Mouse (Mus musculus) MEL (cell line): ENCODE measurements around the gene Polr1e. TPM values are rescaled to one million over a fixed set of nuclear protein-coding genes. Genes with fewer than 3 reads are reported as not detected.

Source experiments
- DNase-seq: peaks from one replicate; pipeline ENCODE4 v3.0.0; 2011; ENCODE audit warnings: low read depth, low spot score
- H3K27ac ChIP-seq: 2 replicates; pipeline ENCODE4 v1.5.1; 2012; ENCODE audit warnings: low read depth, mild to moderate bottlenecking, control low read depth, low read length, moderate library complexity; ENCODE audit not compliant: control insufficient read depth
- H3K27me3 ChIP-seq, 2 experiments: fragments of 150-350 bp in 1 of 2; sonication (generic) in 1 of 2; 2 replicates each; pipeline ENCODE4 v1.6.1; 2012; ENCODE audit warnings: low read length in 2 of 2, mild to moderate bottlenecking in 2 of 2, improper control_type of control experiment in 1 of 2, moderate library complexity in 1 of 2; ENCODE audit not compliant: insufficient read depth in 2 of 2, control insufficient read depth in 1 of 2
- H3K36me3 ChIP-seq, 2 experiments: 2 replicates each; pipeline ENCODE4 v1.6.1; 2012 to 2014; ENCODE audit warnings: low read length in 2 of 2, improper control_type of control experiment in 1 of 2, inconsistent platforms in 1 of 2, mild to moderate bottlenecking in 1 of 2; ENCODE audit not compliant: insufficient read depth in 2 of 2, control insufficient read depth in 1 of 2
- H3K4me1 ChIP-seq, 2 experiments: fragments of 150-350 bp in 1 of 2; sonication (generic) in 1 of 2; 2 replicates each; pipeline ENCODE4 v1.6.1; 2012; ENCODE audit warnings: low read length in 2 of 2, improper control_type of control experiment in 1 of 2, mild to moderate bottlenecking in 1 of 2; ENCODE audit not compliant: insufficient read depth in 2 of 2, control insufficient read depth in 1 of 2
- H3K4me3 ChIP-seq, 2 experiments: fragments of 150-350 bp in 1 of 2; sonication (generic) in 1 of 2; 2 replicates each; pipeline ENCODE4 v1.5.1; 2012; ENCODE audit warnings: low read depth in 2 of 2, low read length in 2 of 2, mild to moderate bottlenecking in 2 of 2, moderate library complexity in 2 of 2, control low read depth in 1 of 2, improper control_type of control experiment in 1 of 2; ENCODE audit not compliant: control insufficient read depth in 1 of 2, insufficient read depth in 1 of 2
- H3K79me2 ChIP-seq: 2 replicates; pipeline ENCODE4 v1.6.1; 2012; ENCODE audit warnings: mild to moderate bottlenecking, low read length, moderate library complexity; ENCODE audit not compliant: control insufficient read depth, poor library complexity, insufficient read depth
- H3K9ac ChIP-seq: 2 replicates; pipeline ENCODE4 v1.6.1; 2012; ENCODE audit warnings: low read depth, mild to moderate bottlenecking, control low read depth, low read length, moderate library complexity; ENCODE audit not compliant: control insufficient read depth, poor library complexity, severe bottlenecking
- H3K9me3 ChIP-seq: fragments of 150-350 bp; sonication (generic); replicated peaks from 2 replicates; pipeline ENCODE4 v1.6.1; 2012; ENCODE audit warnings: mild to moderate bottlenecking, low read length, improper control_type of control experiment, moderate library complexity; ENCODE audit not compliant: insufficient read depth
- CHD1 ChIP-seq: IDR thresholded peaks from 2 replicates; pipeline ENCODE4 v1.6.1; 2012; ENCODE audit warnings: low read depth, mild to moderate bottlenecking, inconsistent platforms, low read length, improper control_type of control experiment
- CTCF ChIP-seq, 3 experiments: IDR thresholded peaks in 2 of 3; conservative IDR thresholded peaks in 1 of 3; 2 replicates each; pipeline ENCODE4 v1.5.1; 2011 to 2012; ENCODE audit warnings: low read length in 3 of 3, low read depth in 2 of 3, mild to moderate bottlenecking in 2 of 3, improper control_type of control experiment in 1 of 3, inconsistent platforms in 1 of 3, mixed read lengths in 1 of 3, moderate library complexity in 1 of 3; ENCODE audit not compliant: control insufficient read depth in 1 of 3, insufficient read depth in 1 of 3, poor library complexity in 1 of 3, severe bottlenecking in 1 of 3
- ELF1 ChIP-seq: IDR thresholded peaks from 2 replicates; pipeline ENCODE4 v1.6.1; 2014; ENCODE audit warnings: low read depth, mild to moderate bottlenecking, inconsistent platforms, low read length, improper control_type of control experiment, moderate library complexity
- EP300 ChIP-seq, 2 experiments: IDR thresholded peaks; 2 replicates each; pipeline ENCODE4 v1.6.1; 2011; ENCODE audit warnings: improper control_type of control experiment in 2 of 2, low read length in 2 of 2, low read depth in 1 of 2, mild to moderate bottlenecking in 1 of 2
- GABPA ChIP-seq: IDR thresholded peaks from 2 replicates; pipeline ENCODE4 v1.6.1; 2012; ENCODE audit warnings: low read depth, mild to moderate bottlenecking, inconsistent platforms, low read length, improper control_type of control experiment, moderate library complexity
- GATA1 ChIP-seq: IDR thresholded peaks from 2 replicates; pipeline ENCODE4 v1.6.1; 2011; ENCODE audit warnings: low read depth, low read length, improper control_type of control experiment
- HCFC1 ChIP-seq: IDR thresholded peaks from 2 replicates; pipeline ENCODE4 v1.6.1; 2012; ENCODE audit warnings: low read depth, mild to moderate bottlenecking, inconsistent platforms, low read length, improper control_type of control experiment, moderate library complexity
- KAT2A ChIP-seq: conservative IDR thresholded peaks from 2 replicates; pipeline ENCODE4 v1.6.1; 2012; ENCODE audit warnings: low read depth, low read length, improper control_type of control experiment, inconsistent platforms
- MAFK ChIP-seq: IDR thresholded peaks from 2 replicates; pipeline ENCODE4 v1.6.1; 2011; ENCODE audit warnings: low read depth, mild to moderate bottlenecking, low read length, improper control_type of control experiment, borderline replicate concordance
- MAZ ChIP-seq: IDR thresholded peaks from 2 replicates; pipeline ENCODE4 v1.6.1; 2012; ENCODE audit warnings: low read depth, mild to moderate bottlenecking, inconsistent platforms, low read length, improper control_type of control experiment
- MEF2A ChIP-seq: IDR thresholded peaks from 2 replicates; pipeline ENCODE4 v1.6.1; 2014; ENCODE audit warnings: low read depth, mild to moderate bottlenecking, inconsistent platforms, low read length, improper control_type of control experiment; ENCODE audit not compliant: poor library complexity, insufficient replicate concordance, severe bottlenecking; ENCODE audit errors: extremely low read depth
- MYB ChIP-seq: IDR thresholded peaks from 2 replicates; pipeline ENCODE4 v1.6.1; 2011; ENCODE audit warnings: mild to moderate bottlenecking, low read depth, low read length, improper control_type of control experiment
- POLR2A ChIP-seq, 2 experiments: IDR thresholded peaks; 2 replicates each; pipeline ENCODE4 v1.6.1; 2011 to 2012; ENCODE audit warnings: low read length in 2 of 2, mild to moderate bottlenecking in 2 of 2, control low read depth in 1 of 2, improper control_type of control experiment in 1 of 2, low read depth in 1 of 2, moderate library complexity in 1 of 2; ENCODE audit not compliant: control insufficient read depth in 1 of 2, insufficient read depth in 1 of 2, poor library complexity in 1 of 2
- POLR2AphosphoS2 ChIP-seq: IDR thresholded peaks from 2 replicates; pipeline ENCODE4 v1.6.1; 2011; ENCODE audit warnings: low read length, improper control_type of control experiment
- RAD21 ChIP-seq: IDR thresholded peaks from 2 replicates; pipeline ENCODE4 v1.6.1; 2011; ENCODE audit warnings: mild to moderate bottlenecking, low read depth, low read length, improper control_type of control experiment
- RCOR1 ChIP-seq: IDR thresholded peaks from 2 replicates; pipeline ENCODE4 v1.6.1; 2012; ENCODE audit warnings: low read depth, mild to moderate bottlenecking, inconsistent platforms, low read length, improper control_type of control experiment
- SMC3 ChIP-seq: IDR thresholded peaks from 2 replicates; pipeline ENCODE4 v1.6.1; 2011; ENCODE audit warnings: low read depth, low read length, improper control_type of control experiment
- TBP ChIP-seq: IDR thresholded peaks from 2 replicates; pipeline ENCODE4 v1.8.0; 2011; ENCODE audit warnings: low read depth, low read length, improper control_type of control experiment
- UBTF ChIP-seq: IDR thresholded peaks from 2 replicates; pipeline ENCODE4 v1.6.1; 2012; ENCODE audit warnings: low read depth, mild to moderate bottlenecking, inconsistent platforms, low read length, improper control_type of control experiment, moderate library complexity, borderline replicate concordance; ENCODE audit not compliant: insufficient read depth
- USF2 ChIP-seq, 2 experiments: IDR thresholded peaks; 2 replicates each; pipeline ENCODE4 v1.6.1; 2011 to 2012; ENCODE audit warnings: improper control_type of control experiment in 2 of 2, low read length in 2 of 2, borderline replicate concordance in 1 of 2, inconsistent platforms in 1 of 2, low read depth in 1 of 2, mild to moderate bottlenecking in 1 of 2; ENCODE audit not compliant: insufficient read depth in 1 of 2
- ZC3H11A ChIP-seq: IDR thresholded peaks from 2 replicates; pipeline ENCODE4 v1.6.1; 2012; ENCODE audit warnings: low read depth, mild to moderate bottlenecking, inconsistent platforms, low read length, improper control_type of control experiment
- ZKSCAN1 ChIP-seq: IDR thresholded peaks from 2 replicates; pipeline ENCODE4 v1.6.1; 2012; ENCODE audit warnings: low read depth, mild to moderate bottlenecking, inconsistent platforms, low read length, improper control_type of control experiment, moderate library complexity
- ZMIZ1 ChIP-seq: IDR thresholded peaks from 2 replicates; pipeline ENCODE4 v1.6.1; 2012; ENCODE audit warnings: low read depth, mild to moderate bottlenecking, inconsistent platforms, low read length, improper control_type of control experiment, moderate library complexity
- polyA plus RNA-seq, 2 experiments: library from polyadenylated mRNA; stranded (reverse) in 1 of 2; unstranded in 1 of 2; fragments of >175 nt in 1 of 2; fragments of >200 nt in 1 of 2; gene quantifications; 2 replicates each; pipeline versions ENCODE4 v1.2.1 to v1.2.4; 2012; ENCODE audit warnings: low replicate concordance in 2 of 2, low read depth in 1 of 2; ENCODE audit not compliant: insufficient read length in 2 of 2, insufficient read depth in 1 of 2, missing spikeins in 1 of 2
- total RNA-seq: library from RNA; depleted of rRNA; stranded (reverse); fragments of 300-350 nt; gene quantifications from 2 replicates; pipeline ENCODE4 v1.2.3, GENCODE M21; 2012

Polr1e gene
- total and polyA plus RNA-seq, 3 experiments: 40.8 to 51.5 TPM; not detected in 1

DNA sequence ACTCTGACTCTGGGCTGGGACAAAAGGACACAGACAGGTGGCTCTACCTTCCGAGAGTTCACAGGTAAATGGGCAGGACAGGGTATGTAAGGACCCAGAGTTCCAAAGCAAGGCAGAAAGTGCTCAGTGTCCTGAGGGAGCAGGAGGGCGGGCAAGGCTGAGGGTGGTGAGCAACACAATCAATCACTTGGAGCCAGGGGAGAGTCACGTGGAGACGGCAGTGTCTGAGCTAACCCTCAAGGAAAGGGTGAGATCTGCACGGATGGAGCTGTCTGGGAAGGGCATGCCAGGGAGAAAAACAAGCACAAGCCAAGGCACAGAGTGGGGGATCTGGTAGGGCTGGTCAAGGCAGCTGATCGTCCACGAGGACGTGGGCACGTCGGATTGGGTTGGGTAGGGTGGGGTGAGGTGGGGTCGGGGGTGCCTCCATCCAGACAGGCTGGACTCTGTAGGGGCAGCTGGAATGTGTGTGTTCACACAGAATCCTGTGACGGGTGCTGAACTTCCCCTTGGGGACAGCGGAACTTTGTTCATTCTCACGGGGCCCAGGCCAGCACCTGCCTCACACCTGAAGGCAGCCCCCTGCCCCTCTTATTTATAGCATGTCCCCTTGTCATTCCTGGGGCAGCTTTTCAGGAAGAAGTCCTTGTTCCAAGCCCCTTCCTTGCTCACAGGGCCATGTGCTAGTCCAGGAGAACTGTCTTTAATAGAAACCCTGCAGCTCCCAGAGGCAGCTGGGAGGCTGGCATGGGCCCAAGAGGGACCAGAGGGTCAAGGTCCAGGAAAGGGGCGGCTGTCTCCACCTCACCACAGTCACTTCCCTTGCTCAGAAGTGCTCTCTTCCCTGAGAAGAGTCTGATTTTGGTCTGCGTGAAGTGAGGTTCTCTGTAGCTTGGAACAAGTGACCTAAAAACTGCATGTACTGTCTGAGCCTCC, 16.6 kb downstream of the Polr1e start:
- H3K9ac ChIP-seq: no peak overlapping the region
- DNase-seq: no peak
- H3K9me3 ChIP-seq: no peaks in the 10 kb centered on the region
- no peaks in the 10 kb centered on the region for H3K79me2 ChIP-seq
- H3K36me3 ChIP-seq: peaks cover 0 to 2% of the 10 kb centered on the region in 2 experiments; a peak in 3 of 4 replicates
- TF ChIP-seq POLR2A (IDR thresholded peaks at IDR 0.05; ENCODE audit: control insufficient read depth in 1 of 2, insufficient read depth in 1 of 2, low read depth in 1 of 2, low read length in 2 of 2, poor library complexity in 1 of 2): no peak
- TF ChIP-seq GABPA: no peak
- no peak for TF ChIP-seq KAT2A
- TF ChIP-seq POLR2AphosphoS2: 0 out of 2 replicates have a peak, but pooled peaks have one; percentile 23
- no peak overlapping the region for H3K4me3 ChIP-seq
- no peak overlapping the region for H3K27ac ChIP-seq
- peaks cover 0 to 9% of the 10 kb centered on the region in 2 experiments; a peak in 2 of 4 replicates for H3K4me1 ChIP-seq
- H3K27me3 ChIP-seq: no peaks in the 10 kb centered on the region

DNA sequence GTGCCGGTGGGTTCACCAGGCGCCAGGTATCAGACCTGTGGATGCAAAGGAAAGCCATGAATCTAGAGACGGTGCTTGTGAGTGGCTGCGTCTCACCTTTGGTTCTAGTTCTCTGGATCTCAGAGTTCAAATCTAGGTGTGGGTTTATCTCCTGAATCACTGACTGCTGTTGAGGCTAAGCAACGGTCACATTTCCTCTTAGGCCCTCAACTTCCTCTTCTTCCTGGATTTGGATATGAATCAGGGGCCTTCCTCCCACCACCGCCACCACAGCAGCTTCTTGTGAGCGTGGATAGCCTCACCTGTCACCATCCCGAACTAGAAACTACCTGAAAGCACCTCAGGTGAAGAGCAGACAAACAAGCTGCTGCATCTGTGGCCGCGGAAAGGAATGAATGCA, 17.7 kb downstream of the Polr1e start:
- no peaks in the 10 kb centered on the region for H3K9me3 ChIP-seq
- peaks cover 0 to 2% of the 10 kb centered on the region in 2 experiments; a peak in 2 of 4 replicates for H3K36me3 ChIP-seq
- peaks cover 0 to 9% of the 10 kb centered on the region in 2 experiments; a peak in 2 of 4 replicates for H3K4me1 ChIP-seq
- no peak overlapping the region for H3K4me3 ChIP-seq
- H3K79me2 ChIP-seq: no peaks in the 10 kb centered on the region
- peak; percentile 44 for DNase-seq
- no peaks in the 10 kb centered on the region for H3K27me3 ChIP-seq
- H3K27ac ChIP-seq: no peak overlapping the region
- no peak overlapping the region for H3K9ac ChIP-seq
- TF ChIP-seq RCOR1: peak; percentile 92
- peak; percentile 66 for TF ChIP-seq MYB
- peak; percentile 57 for TF ChIP-seq EP300 (IDR thresholded peaks at IDR 0.05; ENCODE audit: low read depth in 1 of 2, low read length in 2 of 2)
- TF ChIP-seq GATA1: peak; percentile 30; the same call in 1 of the 2 replicates
- TF ChIP-seq CHD1: no peak
- no peak for TF ChIP-seq TBP
- TF ChIP-seq GABPA: no peak

DNA sequence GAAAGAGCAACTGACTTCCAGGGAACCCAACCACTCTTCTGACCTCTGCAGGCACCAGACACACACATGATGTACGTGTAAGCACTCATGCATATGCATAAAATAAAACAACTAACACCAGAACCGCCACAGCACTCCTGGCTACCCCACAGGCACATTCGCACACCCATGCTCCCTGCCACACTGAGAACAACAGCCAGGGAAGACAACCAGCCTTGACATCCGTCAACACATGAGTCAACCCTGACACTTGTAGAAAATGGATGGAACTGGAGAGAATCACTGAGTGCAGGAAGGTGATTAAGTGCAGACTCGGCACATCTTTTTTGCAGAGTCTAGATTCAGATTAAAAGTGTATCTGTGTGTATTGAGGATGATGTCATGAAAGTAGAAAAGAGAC, 18.2 kb downstream of the Polr1e start:
- DNase-seq: no peak
- TF ChIP-seq RAD21 (no peak), MAFK (no peak), SMC3 (no peak), MEF2A (no peak), UBTF (no peak), ZC3H11A (no peak), ZMIZ1 (no peak), HCFC1 (no peak), KAT2A (no peak), USF2 (IDR thresholded peaks at IDR 0.05; ENCODE audit: borderline replicate concordance in 1 of 2, insufficient read depth in 1 of 2, low read depth in 1 of 2, low read length in 2 of 2) (no peak), MAZ (no peak), MYB (no peak), CTCF (IDR thresholded peaks at IDR 0.05 in 2 of 3, conservative IDR thresholded peaks at IDR 0.05 in 1 of 3; ENCODE audit: control insufficient read depth in 1 of 3, insufficient read depth in 1 of 3, low read depth in 2 of 3, low read length in 3 of 3, poor library complexity in 1 of 3, severe bottlenecking in 1 of 3) (no peak), ELF1 (no peak), ZKSCAN1 (no peak), EP300 (IDR thresholded peaks at IDR 0.05; ENCODE audit: low read depth in 1 of 2, low read length in 2 of 2) (no peak)
- Histone ChIP-seq H3K27ac (no peak overlapping the region), H3K27me3 (no peaks in the 10 kb centered on the region), H3K9me3 (no peaks in the 10 kb centered on the region), H3K9ac (no peak overlapping the region), H3K79me2 (no peaks in the 10 kb centered on the region), H3K36me3 (peaks cover 0 to 2% of the 10 kb centered on the region in 2 experiments; a peak in 2 of 4 replicates), H3K4me1 (peaks cover 0 to 9% of the 10 kb centered on the region in 2 experiments; a peak in 2 of 4 replicates), H3K4me3 (no peak overlapping the region)
